8 mouse cellular contexts compared by ENCODE assay signal in the genomic region with DNA sequence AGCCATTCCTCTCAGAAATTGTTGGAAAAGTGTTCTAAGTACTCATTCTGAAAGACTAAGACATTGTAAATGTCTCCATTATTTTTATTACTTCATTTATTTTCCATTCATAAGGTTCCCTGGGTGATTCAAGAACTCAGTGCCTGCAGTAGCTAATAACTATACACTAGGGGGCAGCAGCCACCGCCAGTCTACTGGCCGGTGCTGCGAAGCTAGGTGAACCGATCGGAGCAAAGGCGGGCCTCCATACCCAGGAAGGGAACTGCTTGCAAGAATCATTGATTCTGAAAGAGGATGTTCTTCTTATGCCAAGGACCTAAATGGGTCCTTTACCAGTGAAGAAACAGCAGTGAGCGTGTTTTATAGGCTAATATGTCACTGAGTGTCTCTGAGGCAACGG. TPM values are rescaled to one million over a fixed set of nuclear protein-coding genes. Genes with fewer than 3 reads are reported as not detected.
DNase-seq lines count a peak whose midpoint lies in the region; ATAC-seq and TF ChIP-seq lines count a peak whose summit lies in the region.

No protein-coding gene starts in this region.

- no peak overlapping the region for H3K4me2 ChIP-seq in intestine, embryonic 16.5 days (ENCODE audit: low read depth, low read length)
- H3K4me2 ChIP-seq in stomach, embryonic 15.5 days, result peak overlapping the region; percentile 25

- H3K4me1 ChIP-seq in cortical plate, adult 2 months (ENCODE audit: control insufficient read depth, insufficient read depth, low read length), result peaks cover 2% of the 10 kb centered on the region; the same call in 1 of the 2 replicates
- no peaks in the 10 kb centered on the region for H3K4me1 ChIP-seq in intestine, embryonic 16.5 days (ENCODE audit: control insufficient read depth, insufficient read depth, low read length)
- no peaks in the 10 kb centered on the region for H3K4me1 ChIP-seq in stomach, embryonic 15.5 days

- intact Hi-C loops in gastrocnemius, postnatal 36 days (cut with DNase I), result loop anchor here (1.0 kb wide), 1 partner anchor 442 kb away; no protein-coding TSS in a partner anchor
- intact Hi-C loops in left cerebral cortex, postnatal 4 days (cut with DNase I), result loop anchor here (10.0 kb wide), 1 partner anchor 575 kb away; no protein-coding TSS in a partner anchor

- H3K27ac ChIP-seq in cortical plate, adult 2 months (ENCODE audit: insufficient read depth, low read length), result no peak overlapping the region
- H3K27ac ChIP-seq in intestine, embryonic 16.5 days (ENCODE audit: low read length), result no peak overlapping the region
- H3K27ac ChIP-seq in stomach, embryonic 15.5 days, result no peak overlapping the region

- H3K27me3 ChIP-seq in intestine, embryonic 16.5 days (replicated peaks; ENCODE audit: control insufficient read depth, insufficient read depth, low read length), result no peaks in the 10 kb centered on the region
- H3K27me3 ChIP-seq in stomach, embryonic 15.5 days (replicated peaks), result no peaks in the 10 kb centered on the region

- TF ChIP-seq CTCF in cortical plate, adult 2 months (IDR thresholded peaks at IDR 0.05; ENCODE audit: extremely low read depth, insufficient read depth, low read length), result peak; percentile 86

- 14% methylated on average over 8 of the region's 8 CpGs for WGBS in intestine, embryonic 16.5 days
- 16% methylated on average over 8 of the region's 8 CpGs for WGBS in stomach, embryonic 15.5 days

- peak; percentile 19 to 56 for DNase-seq in urinary bladder, adult 18-20 months (ENCODE audit: low spot score in 2 of 2)
- DNase-seq in urinary bladder, postnatal 10 days (ENCODE audit: low spot score), result no peak
- DNase-seq in gastrocnemius, postnatal 36 days, result peak; percentile 38 to 53
- DNase-seq in left cerebral cortex, postnatal 4 days, result peak; percentile 77

- no peaks in the 10 kb centered on the region for H3K36me3 ChIP-seq in intestine, embryonic 16.5 days (ENCODE audit: control insufficient read depth, insufficient read depth, low read length)
- H3K36me3 ChIP-seq in stomach, embryonic 15.5 days, result peaks cover 2% of the 10 kb centered on the region; the same call in 1 of the 2 replicates

- no peak for TF ChIP-seq POLR2A in cortical plate, adult 2 months (IDR thresholded peaks at IDR 0.05; ENCODE audit: extremely low read depth, insufficient read depth, low read length)

- H3K9ac ChIP-seq in intestine, embryonic 16.5 days (ENCODE audit: low read depth, low read length), result no peak overlapping the region
- H3K9ac ChIP-seq in stomach, embryonic 15.5 days, result no peak overlapping the region

- no peaks in the 10 kb centered on the region for H3K9me3 ChIP-seq in intestine, embryonic 16.5 days (ENCODE audit: control insufficient read depth, low read length)
- no peaks in the 10 kb centered on the region for H3K9me3 ChIP-seq in stomach, embryonic 15.5 days

- peak; percentile 55; the same call in 1 of the 2 replicates for ATAC-seq in intestine, embryonic 16.5 days
- peak; percentile 87 for ATAC-seq in monocyte, adult 5-6 weeks (replicated peaks; ENCODE audit: insufficient number of reproducible peaks, low FRiP score, low TSS enrichment, poor library complexity, severe bottlenecking)
- no peak for ATAC-seq in stomach, embryonic 15.5 days (ENCODE audit: insufficient read depth, low FRiP score, low read depth)

- H3K4me3 ChIP-seq in cortical plate, adult 2 months (ENCODE audit: insufficient read depth, low read length), result no peak overlapping the region
- no peak overlapping the region for H3K4me3 ChIP-seq in intestine, embryonic 16.5 days (ENCODE audit: low read length)
- H3K4me3 ChIP-seq in stomach, embryonic 15.5 days (replicated peaks), result no peak overlapping the region

RNA-seq across cellular contexts. Expression of gene Bhlhe41, which starts 35.2 kb away (rescaled TPM):
- 23.5 and 26.2 TPM in 2 replicates for polyA plus RNA-seq in cortical plate, adult 2 months (2012; rRNA removed)
- total RNA-seq in gastrocnemius, postnatal 36 days (2021), result 10 to 100 TPM; 52.8 to 55.3 TPM
- 0.77 and 0.83 TPM in 2 replicates for polyA plus RNA-seq in intestine, embryonic 16.5 days (2015; fragmentation: Nextera tagmentation; extraction: Ambion mirVana)
- total RNA-seq in left cerebral cortex, postnatal 4 days (2021), result 1 to 10 TPM; 5.2 to 6.0 TPM
- 2.9 to 9.1 TPM (median 5.9 TPM) in 3 replicates for total RNA-seq in monocyte, adult 5-6 weeks (2017)
- 0.89 and 1.3 TPM in 2 replicates for polyA plus RNA-seq in stomach, embryonic 15.5 days (2015; fragmentation: Nextera tagmentation; extraction: Ambion mirVana)
